22 mouse cellular contexts compared by ENCODE assay signal in the genomic region with DNA sequence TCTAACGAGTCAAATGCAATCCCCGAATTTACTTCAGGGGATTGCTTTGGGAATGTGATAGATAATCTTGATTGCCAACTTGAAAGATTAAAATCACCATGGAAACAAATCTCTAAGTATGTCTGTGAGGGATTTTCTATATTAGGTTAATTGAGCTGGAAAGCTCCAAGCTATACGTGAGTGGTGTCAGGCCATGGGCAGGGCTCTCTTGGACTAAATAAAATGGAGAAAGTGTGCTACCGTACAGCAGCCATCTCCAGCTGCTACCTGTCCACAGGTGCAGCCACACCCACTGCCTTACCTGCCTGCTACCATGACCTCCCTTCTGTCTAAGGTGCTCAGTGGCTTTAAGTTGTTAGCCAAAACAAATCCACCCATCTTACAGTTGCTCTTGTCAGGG.
DNase-seq lines count a peak whose midpoint lies in the region; ATAC-seq and TF ChIP-seq lines count a peak whose summit lies in the region.
"Had no signal": no experiment of that assay in that cellular context is flagged by ENCODE, and none has a peak within 500 bp of the region (broad histone marks: within the 10 kb centered on the region; RNA-seq: fewer than 3 reads in every experiment).

No protein-coding gene starts in this region.

- no peak for TF ChIP-seq POLR2A in lung, adult 2 months (IDR thresholded peaks at IDR 0.05; ENCODE audit: borderline replicate concordance, extremely low read depth, low read depth, low read length)

- no peak overlapping the region for H3K4me3 ChIP-seq in hindbrain, embryonic 13.5 days
- H3K4me3 ChIP-seq in hindbrain, embryonic 12.5 days: no peak overlapping the region
- H3K4me3 ChIP-seq in midbrain, embryonic 13.5 days (replicated peaks): no peak overlapping the region
- H3K4me3 ChIP-seq in midbrain, embryonic 10.5 days: no peak overlapping the region
- H3K4me3 ChIP-seq in lung, adult 2 months (replicated peaks; ENCODE audit: extremely low read depth, low read depth, low read length): no peak overlapping the region
- H3K4me3 ChIP-seq: embryonic facial prominence, embryonic 15.5 days; erythroblast, embryonic 14.5 days; forebrain, embryonic 10.5 days; heart, embryonic 10.5 days had no signal

- H3K27me3 ChIP-seq in hindbrain, embryonic 13.5 days: no peaks in the 10 kb centered on the region
- H3K27me3 ChIP-seq in hindbrain, embryonic 12.5 days: no peaks in the 10 kb centered on the region
- no peaks in the 10 kb centered on the region for H3K27me3 ChIP-seq in midbrain, embryonic 13.5 days
- H3K27me3 ChIP-seq in midbrain, embryonic 10.5 days (ENCODE audit: low read depth, poor library complexity, severe bottlenecking): no peaks in the 10 kb centered on the region
- H3K27me3 ChIP-seq: CH12.LX; embryonic facial prominence, embryonic 15.5 days had no signal

- H3K4me2 ChIP-seq in hindbrain, embryonic 13.5 days: no peak overlapping the region
- H3K4me2 ChIP-seq in hindbrain, embryonic 12.5 days (replicated peaks): no peak overlapping the region
- H3K4me2 ChIP-seq in midbrain, embryonic 13.5 days (replicated peaks): no peak overlapping the region
- H3K4me2 ChIP-seq: embryonic facial prominence, embryonic 15.5 days had no signal

- no peaks in the 10 kb centered on the region for H3K36me3 ChIP-seq in hindbrain, embryonic 13.5 days
- H3K36me3 ChIP-seq in hindbrain, embryonic 12.5 days: no peaks in the 10 kb centered on the region
- no peaks in the 10 kb centered on the region for H3K36me3 ChIP-seq in midbrain, embryonic 13.5 days
- H3K36me3 ChIP-seq in midbrain, embryonic 10.5 days: no peaks in the 10 kb centered on the region
- H3K36me3 ChIP-seq: embryonic facial prominence, embryonic 15.5 days; forebrain, embryonic 10.5 days; heart, embryonic 10.5 days had no signal

- no peak for ATAC-seq in hindbrain, embryonic 13.5 days (ENCODE audit: low FRiP score)
- ATAC-seq in hindbrain, embryonic 12.5 days (ENCODE audit: low FRiP score): no peak
- ATAC-seq in midbrain, embryonic 13.5 days: 0 out of 2 replicates have a peak, but pooled peaks have one; percentile 21
- ATAC-seq: activated CD4-positive, CD25-positive, alpha-beta regulatory T cell, adult 4 months; forebrain, embryonic 16.5 days; Patski had no signal

- no peak for DNase-seq in midbrain, embryonic 10.5 days (ENCODE audit: low spot score)
- DNase-seq in retina, embryonic 14.5 days (ENCODE audit: low spot score): peak; percentile 21
- DNase-seq in lung, adult 2 months: no peak
- DNase-seq: adrenal gland, postnatal 14 days; cerebellum, adult 11-12 months; cerebellum, adult 9-10 months; cerebellum, postnatal 25 days; gastrocnemius, postnatal 10 days; heart, adult 18-20 months; heart, postnatal 10 days; heart, postnatal 4 days had no signal

- 57% methylated on average over 4 of the region's 4 CpGs for WGBS in hindbrain, embryonic 13.5 days
- WGBS in hindbrain, embryonic 12.5 days: 70% methylated on average over 4 of the region's 4 CpGs
- WGBS in midbrain, embryonic 13.5 days: 38% methylated on average over 4 of the region's 4 CpGs
- WGBS in midbrain, embryonic 10.5 days: 69% methylated on average over 4 of the region's 4 CpGs
- 74% methylated on average over 4 of the region's 4 CpGs for WGBS in lung, adult 2 months

- H3K27ac ChIP-seq in hindbrain, embryonic 13.5 days: 0 out of 2 replicates have a peak overlapping the region, but pooled peaks have one; percentile 1
- H3K27ac ChIP-seq in hindbrain, embryonic 12.5 days: no peak overlapping the region
- no peak overlapping the region for H3K27ac ChIP-seq in midbrain, embryonic 13.5 days
- H3K27ac ChIP-seq in midbrain, embryonic 10.5 days (replicated peaks): no peak overlapping the region
- H3K27ac ChIP-seq: embryonic facial prominence, embryonic 15.5 days; forebrain, embryonic 10.5 days; heart, embryonic 10.5 days had no signal

- no peak overlapping the region for H3K9ac ChIP-seq in hindbrain, embryonic 13.5 days
- H3K9ac ChIP-seq in hindbrain, embryonic 12.5 days: no peak overlapping the region
- H3K9ac ChIP-seq in midbrain, embryonic 13.5 days (replicated peaks): no peak overlapping the region
- H3K9ac ChIP-seq: embryonic facial prominence, embryonic 15.5 days had no signal

- peaks cover 21% of the 10 kb centered on the region for H3K4me1 ChIP-seq in hindbrain, embryonic 13.5 days (replicated peaks)
- H3K4me1 ChIP-seq in hindbrain, embryonic 12.5 days: peaks cover 9% of the 10 kb centered on the region
- H3K4me1 ChIP-seq in midbrain, embryonic 13.5 days (replicated peaks): peaks cover 20% of the 10 kb centered on the region
- peaks cover 8% of the 10 kb centered on the region; the same call in 1 of the 2 replicates for H3K4me1 ChIP-seq in midbrain, embryonic 10.5 days
- no peaks in the 10 kb centered on the region for H3K4me1 ChIP-seq in lung, adult 2 months (ENCODE audit: control insufficient read depth, insufficient read depth, low read length)
- H3K4me1 ChIP-seq: embryonic facial prominence, embryonic 15.5 days; heart, embryonic 10.5 days had no signal

- no peak for TF ChIP-seq CTCF in lung, adult 2 months (IDR thresholded peaks at IDR 0.05; ENCODE audit: insufficient read depth, low read length)

- no peaks in the 10 kb centered on the region for H3K9me3 ChIP-seq in hindbrain, embryonic 13.5 days
- H3K9me3 ChIP-seq in hindbrain, embryonic 12.5 days (replicated peaks): no peaks in the 10 kb centered on the region
- H3K9me3 ChIP-seq in midbrain, embryonic 13.5 days: no peaks in the 10 kb centered on the region
- no peaks in the 10 kb centered on the region for H3K9me3 ChIP-seq in midbrain, embryonic 10.5 days (replicated peaks)
- H3K9me3 ChIP-seq: embryonic facial prominence, embryonic 15.5 days; forebrain, embryonic 10.5 days; heart, embryonic 10.5 days had no signal
